Mouse (Mus musculus): ENCODE data around the gene Churc1.

DNA sequence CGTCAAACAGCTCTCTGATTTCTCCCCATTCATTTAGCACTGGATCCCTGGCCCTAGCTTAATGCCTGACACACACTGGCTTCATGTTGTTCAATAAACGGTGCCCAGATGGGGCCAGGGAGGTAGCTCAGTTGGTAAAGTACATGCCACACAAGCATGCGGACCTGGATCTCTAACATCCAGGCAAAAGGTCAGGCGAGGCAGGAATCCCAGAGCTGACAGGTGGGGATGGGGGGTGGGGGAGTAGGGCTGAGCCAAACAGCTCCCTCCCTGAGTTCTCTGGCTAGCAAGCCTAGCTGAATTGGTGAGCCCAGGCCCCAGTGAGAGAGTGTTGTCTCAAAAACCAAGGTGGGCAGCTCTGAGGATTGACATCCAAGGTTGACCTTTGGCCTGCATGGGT, 51.8 kb downstream of the Churc1 start:
- TF ChIP-seq CTCF (IDR thresholded peaks at IDR 0.05; ENCODE audit: extremely low read depth, insufficient read depth, insufficient read length, insufficient replicate concordance) (no peak), POLR2A (IDR thresholded peaks at IDR 0.05; ENCODE audit: low read depth, low read length) (no peak)
